Mouse (Mus musculus): ENCODE results near the gene Fam25c.
"Not testable (repeated sequence)": the region's sequence is repeated elsewhere in the genome, so short reads cannot be mapped to it uniquely, and the experiment has no call there.

The Fam25c gene

GRCm38 (mm10) chr14:34327618-34328017 lies 27.6 kb downstream of the Fam25c start:
- no peak for DNase-seq (ENCODE audit: low spot score in 2 of 2)

GRCm38 (mm10) chr14:34326606-34327005 lies 28.6 kb downstream of the Fam25c start:
- no peak for DNase-seq (ENCODE audit: low spot score in 2 of 2)

GRCm38 (mm10) chr14:34323576-34324085 lies 31.6 kb downstream of the Fam25c start:
- DNase-seq (ENCODE audit: low spot score in 2 of 2): no peak

- no peak for DNase-seq (ENCODE audit: low spot score in 2 of 2)
Observed at GRCm38 (mm10) chr14:34318113-34318512, 37.1 kb downstream of the Fam25c start.

GRCm38 (mm10) chr14:34317431-34317830 lies 37.8 kb downstream of the Fam25c start:
- DNase-seq (ENCODE audit: low spot score in 2 of 2): no peak

GRCm38 (mm10) chr14:34316346-34316745 lies 38.9 kb downstream of the Fam25c start:
- no peak for DNase-seq (ENCODE audit: low spot score in 2 of 2)

GRCm38 (mm10) chr14:34314796-34315195 lies 40.4 kb downstream of the Fam25c start:
- no peak for DNase-seq (ENCODE audit: low spot score in 2 of 2)

GRCm38 (mm10) chr14:34314383-34314782 lies 40.9 kb downstream of the Fam25c start:
- not testable (repeated sequence) for DNase-seq (ENCODE audit: low spot score in 2 of 2)

GRCm38 (mm10) chr14:34313612-34314011 lies 41.6 kb downstream of the Fam25c start:
- no peak for DNase-seq (ENCODE audit: low spot score in 2 of 2)

GRCm38 (mm10) chr14:34312339-34313048 lies 42.7 kb downstream of the Fam25c start:
- DNase-seq (ENCODE audit: low spot score in 2 of 2): no peak

- no peak for DNase-seq (ENCODE audit: low spot score in 2 of 2)
Observed at GRCm38 (mm10) chr14:34311691-34312090, 43.5 kb downstream of the Fam25c start.

- DNase-seq (ENCODE audit: low spot score in 2 of 2): peak; percentile 39
Observed at GRCm38 (mm10) chr14:34311021-34311631, 44.1 kb downstream of the Fam25c start.

- DNase-seq (ENCODE audit: low spot score in 2 of 2): peak; percentile 87 to 91
Observed at GRCm38 (mm10) chr14:34310234-34310965, 44.8 kb downstream of the Fam25c start, which contains the start of the genes Shld2 and Glud1. Shld2 (minus strand) TSS chr14:34310493. Glud1 (plus strand) TSS chr14:34310727.

- DNase-seq (ENCODE audit: low spot score in 2 of 2): no peak
Observed at GRCm38 (mm10) chr14:34309907-34310233, 45.4 kb downstream of the Fam25c start.

- no peak for DNase-seq (ENCODE audit: low spot score in 2 of 2)
Observed at GRCm38 (mm10) chr14:34309266-34309665, 46.0 kb downstream of the Fam25c start.

- DNase-seq (ENCODE audit: low spot score in 2 of 2): no peak
Observed at GRCm38 (mm10) chr14:34303265-34303680, 52.0 kb downstream of the Fam25c start.

GRCm38 (mm10) chr14:34302681-34303242 lies 52.5 kb downstream of the Fam25c start:
- no peak for DNase-seq (ENCODE audit: low spot score in 2 of 2)

Measured in right cerebral cortex, adult 2 months (tissue).